Mouse (Mus musculus) heart, embryonic 11.5 days (tissue): ENCODE measurements at regions not wholly inside any gene's neighbourhood (a gene's known extent, or its start where the extent isn't known, plus 50 kb on each side); places are given as distances from the start of the nearest gene placed in this dataset.

Experiments
- ATAC-seq: fragments of 200-750 bp; cut with Nextera tagmentation; replicated peaks from 2 replicates; pipeline ENCODE4 v1.8.0; 2017; ENCODE audit warnings: moderate library complexity; ENCODE audit not compliant: insufficient number of reproducible peaks, low FRiP score, low TSS enrichment
- H3K27ac ChIP-seq: fragments of 300-500 bp; sonication (generic); 2 replicates; pipeline ENCODE4 v1.5.1; 2014; ENCODE audit warnings: mild to moderate bottlenecking, low read depth, low read length
- H3K27me3 ChIP-seq: fragments of 300-500 bp; sonication (generic); 2 replicates; pipeline ENCODE4 v1.6.1; 2014; ENCODE audit warnings: mild to moderate bottlenecking, low read length, mixed read lengths; ENCODE audit not compliant: control insufficient read depth, insufficient read depth
- H3K36me3 ChIP-seq: fragments of 300-500 bp; sonication (generic); 2 replicates; pipeline ENCODE4 v1.6.1; 2014; ENCODE audit warnings: mild to moderate bottlenecking, low read length, moderate library complexity, mixed read lengths; ENCODE audit not compliant: control insufficient read depth, insufficient read depth
- H3K4me1 ChIP-seq: fragments of 300-500 bp; sonication (generic); 2 replicates; pipeline ENCODE4 v1.6.1; 2014; ENCODE audit warnings: low read length; ENCODE audit not compliant: control insufficient read depth, insufficient read depth
- H3K4me2 ChIP-seq: fragments of 300-500 bp; sonication (generic); 2 replicates; pipeline ENCODE4 v1.6.1; 2014; ENCODE audit warnings: mild to moderate bottlenecking, moderate library complexity
- H3K4me3 ChIP-seq: fragments of 300-500 bp; sonication (generic); 2 replicates; pipeline ENCODE4 v1.5.1; 2014; ENCODE audit warnings: low read depth, low read length
- H3K9ac ChIP-seq: fragments of 300-500 bp; sonication (generic); 2 replicates; pipeline ENCODE4 v1.6.1; 2014; ENCODE audit warnings: mild to moderate bottlenecking, low read depth, low read length, moderate library complexity
- H3K9me3 ChIP-seq: fragments of 300-500 bp; sonication (generic); replicated peaks from 2 replicates; pipeline ENCODE4 v1.6.1; 2016; ENCODE audit warnings: low read length; ENCODE audit not compliant: control insufficient read depth
- WGBS: fragments of 180-500 bp; shearing (Covaris S2); extraction: QIAGEN DNeasy Blood & Tissue Kit; methylation state at CpG from one replicate; pipeline ENCODE4 v1.1.7; 2014; ENCODE audit not compliant: insufficient replicate concordance; 5-methylcytosine and 5-hydroxymethylcytosine counted together

GRCm38 (mm10) chr8:103343891-103344290 is 558.4 kb upstream of the Cdh11 start:
- Histone ChIP-seq H3K9ac (no peak overlapping the region), H3K4me3 (no peak overlapping the region), H3K9me3 (no peaks in the 10 kb centered on the region), H3K27me3 (no peaks in the 10 kb centered on the region), H3K4me2 (no peak overlapping the region), H3K27ac (no peak overlapping the region), H3K4me1 (no peaks in the 10 kb centered on the region), H3K36me3 (no peaks in the 10 kb centered on the region)
- 87% methylated on average over 3 of the region's 3 CpGs for WGBS
- ATAC-seq = no peak

GRCm38 (mm10) chr8:103344871-103345270 is 559.4 kb upstream of the Cdh11 start:
- Histone ChIP-seq H3K27ac (no peak overlapping the region), H3K4me2 (no peak overlapping the region), H3K36me3 (no peaks in the 10 kb centered on the region), H3K9ac (no peak overlapping the region), H3K4me3 (no peak overlapping the region), H3K4me1 (no peaks in the 10 kb centered on the region), H3K9me3 (no peaks in the 10 kb centered on the region; the same call in 1 of the 2 replicates), H3K27me3 (no peaks in the 10 kb centered on the region)
- WGBS = 75% methylated on average over 2 of the region's 2 CpGs
- ATAC-seq = no peak

- Histone ChIP-seq H3K27me3 (no peaks in the 10 kb centered on the region), H3K27ac (no peak overlapping the region), H3K4me2 (no peak overlapping the region), H3K9me3 (no peaks in the 10 kb centered on the region; the same call in 1 of the 2 replicates), H3K4me1 (no peaks in the 10 kb centered on the region), H3K36me3 (no peaks in the 10 kb centered on the region), H3K4me3 (no peak overlapping the region), H3K9ac (no peak overlapping the region)
- WGBS = 62% methylated on average over 7 of the region's 7 CpGs
- ATAC-seq = no peak
Measured at GRCm38 (mm10) chr8:103347158-103347871, 561.9 kb upstream of the Cdh11 start.

GRCm38 (mm10) chr8:103361713-103362112 is 576.3 kb upstream of the Cdh11 start:
- H3K9me3 ChIP-seq = no peaks in the 10 kb centered on the region
- no peak overlapping the region for H3K4me2 ChIP-seq
- no peak overlapping the region for H3K4me3 ChIP-seq
- no peak for ATAC-seq
- H3K27me3 ChIP-seq = no peaks in the 10 kb centered on the region
- WGBS = 68% methylated on average over 3 of the region's 3 CpGs
- H3K27ac ChIP-seq = no peak overlapping the region
- no peak overlapping the region for H3K9ac ChIP-seq
- H3K36me3 ChIP-seq = no peaks in the 10 kb centered on the region
- H3K4me1 ChIP-seq = no peaks in the 10 kb centered on the region

- no peaks in the 10 kb centered on the region for H3K36me3 ChIP-seq
- no peak for ATAC-seq
- H3K9ac ChIP-seq = no peak overlapping the region
- H3K4me3 ChIP-seq = no peak overlapping the region
- WGBS = 44% methylated on average over 2 of the region's 2 CpGs
- no peaks in the 10 kb centered on the region for H3K27me3 ChIP-seq
- H3K9me3 ChIP-seq = no peaks in the 10 kb centered on the region
- no peaks in the 10 kb centered on the region for H3K4me1 ChIP-seq
- H3K4me2 ChIP-seq = no peak overlapping the region
- H3K27ac ChIP-seq = no peak overlapping the region
Measured at GRCm38 (mm10) chr8:103370394-103370793, 585.0 kb upstream of the Cdh11 start.

GRCm38 (mm10) chr8:103373007-103373406 is 587.6 kb upstream of the Cdh11 start:
- H3K9me3 ChIP-seq = no peaks in the 10 kb centered on the region
- no peak for ATAC-seq
- no peak overlapping the region for H3K9ac ChIP-seq
- WGBS = 68% methylated on average over 1 of the region's 1 CpGs
- no peaks in the 10 kb centered on the region for H3K4me1 ChIP-seq
- no peak overlapping the region for H3K4me3 ChIP-seq
- no peaks in the 10 kb centered on the region for H3K36me3 ChIP-seq
- H3K4me2 ChIP-seq = no peak overlapping the region
- H3K27ac ChIP-seq = no peak overlapping the region
- H3K27me3 ChIP-seq = no peaks in the 10 kb centered on the region

- Histone ChIP-seq H3K9ac (no peak overlapping the region), H3K9me3 (no peaks in the 10 kb centered on the region), H3K4me1 (no peaks in the 10 kb centered on the region), H3K4me2 (no peak overlapping the region), H3K27me3 (no peaks in the 10 kb centered on the region), H3K36me3 (no peaks in the 10 kb centered on the region), H3K27ac (no peak overlapping the region), H3K4me3 (no peak overlapping the region)
- 73% methylated on average over 4 of the region's 4 CpGs for WGBS
- no peak for ATAC-seq
Measured at GRCm38 (mm10) chr8:103374151-103374550, 588.7 kb upstream of the Cdh11 start.

- H3K4me2 ChIP-seq = no peak overlapping the region
Measured at GRCm38 (mm10) chr8:103378545-103378944, 593.1 kb upstream of the Cdh11 start.

GRCm38 (mm10) chr8:103381575-103381974 is 596.1 kb upstream of the Cdh11 start:
- H3K4me3 ChIP-seq = no peak overlapping the region
- H3K4me1 ChIP-seq = no peaks in the 10 kb centered on the region
- H3K27me3 ChIP-seq = no peaks in the 10 kb centered on the region
- H3K9me3 ChIP-seq = no peaks in the 10 kb centered on the region
- no peak overlapping the region for H3K27ac ChIP-seq
- no peak for ATAC-seq
- no peak overlapping the region for H3K4me2 ChIP-seq
- H3K36me3 ChIP-seq = no peaks in the 10 kb centered on the region
- no peak overlapping the region for H3K9ac ChIP-seq
- WGBS = 69% methylated on average over 3 of the region's 3 CpGs

More at GRCm38 (mm10) chr8:103378545-103378944, 593.1 kb upstream of the Cdh11 start:
- Histone ChIP-seq H3K4me3 (no peak overlapping the region), H3K27me3 (no peaks in the 10 kb centered on the region), H3K9ac (no peak overlapping the region), H3K36me3 (no peaks in the 10 kb centered on the region), H3K9me3 (no peaks in the 10 kb centered on the region), H3K27ac (no peak overlapping the region), H3K4me1 (no peaks in the 10 kb centered on the region)
- no peak for ATAC-seq
- 18% methylated on average over 3 of the region's 3 CpGs for WGBS
